Mouse (Mus musculus) heart, embryonic 14.5 days (tissue): ENCODE data around the gene Inpp5d. TPM values are rescaled to one million over a fixed set of nuclear protein-coding genes. Genes with fewer than 3 reads are reported as not detected.
"Not testable (repeated sequence)": the region's sequence is repeated elsewhere in the genome, so short reads cannot be mapped to it uniquely, and the experiment has no call there.

Experiments used
- ATAC-seq: fragments of 200-750 bp; cut with Nextera tagmentation; 2 replicates; pipeline ENCODE4 v1.8.0; 2017; ENCODE audit warnings: low read depth, moderate TSS enrichment; ENCODE audit not compliant: insufficient number of reproducible peaks, insufficient read depth, low FRiP score
- H3K27ac ChIP-seq, 2 experiments: fragments of 200-500 bp in 1 of 2; fragments of 300-500 bp in 1 of 2; sonication (generic) in 1 of 2; replicated peaks in 1 of 2; 2 replicates each; pipeline ENCODE4 v1.5.1; 2012 to 2014; ENCODE audit warnings: low read depth in 2 of 2, low read length in 2 of 2, control low read depth in 1 of 2, mild to moderate bottlenecking in 1 of 2, mixed read lengths in 1 of 2; ENCODE audit not compliant: control insufficient read depth in 1 of 2, insufficient read depth in 1 of 2
- H3K27me3 ChIP-seq: fragments of 300-500 bp; sonication (generic); 2 replicates; pipeline ENCODE4 v1.6.1; 2014; ENCODE audit warnings: mild to moderate bottlenecking, low read length, control low read depth; ENCODE audit not compliant: control insufficient read depth, insufficient read depth
- H3K36me3 ChIP-seq: fragments of 300-500 bp; sonication (generic); 2 replicates; pipeline ENCODE4 v1.6.1; 2014; ENCODE audit warnings: mild to moderate bottlenecking, control low read depth, low read length, mixed read lengths; ENCODE audit not compliant: control insufficient read depth, insufficient read depth
- H3K4me1 ChIP-seq, 2 experiments: fragments of 200-500 bp in 1 of 2; fragments of 300-500 bp in 1 of 2; sonication (generic) in 1 of 2; 2 replicates each; pipeline ENCODE4 v1.6.1; 2012 to 2014; ENCODE audit warnings: low read length in 2 of 2, control low read depth in 1 of 2, mixed read lengths in 1 of 2; ENCODE audit not compliant: control insufficient read depth in 2 of 2, insufficient read depth in 2 of 2
- H3K4me2 ChIP-seq: fragments of 300-500 bp; sonication (generic); 2 replicates; pipeline ENCODE4 v1.6.1; 2014; ENCODE audit warnings: mild to moderate bottlenecking, low read length
- H3K4me3 ChIP-seq, 2 experiments: fragments of 200-500 bp in 1 of 2; fragments of 300-500 bp in 1 of 2; sonication (generic) in 1 of 2; 2 replicates each; pipeline ENCODE4 v1.5.1; 2012 to 2014; ENCODE audit warnings: low read length in 2 of 2, mild to moderate bottlenecking in 2 of 2, control low read depth in 1 of 2, low read depth in 1 of 2, moderate library complexity in 1 of 2; ENCODE audit not compliant: control insufficient read depth in 1 of 2, insufficient read depth in 1 of 2
- H3K9ac ChIP-seq: fragments of 300-500 bp; sonication (generic); 2 replicates; pipeline ENCODE4 v1.6.1; 2014; ENCODE audit warnings: mild to moderate bottlenecking, low read length
- H3K9me3 ChIP-seq: fragments of 300-500 bp; sonication (generic); 2 replicates; pipeline ENCODE4 v1.6.1; 2016; ENCODE audit warnings: low read length, control low read depth; ENCODE audit not compliant: control insufficient read depth
- WGBS: fragments of 180-500 bp; shearing (Covaris S2); extraction: QIAGEN DNeasy Blood & Tissue Kit; methylation state at CpG from one replicate; pipeline ENCODE4 v1.1.7; 2014; 5-methylcytosine and 5-hydroxymethylcytosine counted together
- polyA plus RNA-seq: library from polyadenylated mRNA; unstranded; fragments of >200 nt; fragmentation: Nextera tagmentation; extraction: Ambion mirVana; gene quantifications from 2 replicates; pipeline ENCODE4 v1.2.1, GENCODE M21; 2014

Inpp5d gene
- polyA plus RNA-seq, 1 experiment from 2014 or later: 7.9 TPM

GRCm38 (mm10) chr1:87667006-87667405 lies 46.9 kb downstream of the Inpp5d start:
- Histone ChIP-seq H3K4me1 (no peaks in the 10 kb centered on the region), H3K4me2 (no peak overlapping the region), H3K27me3 (no peaks in the 10 kb centered on the region), H3K4me3 (no peak overlapping the region), H3K9ac (no peak overlapping the region), H3K27ac (no peak overlapping the region), H3K9me3 (peaks cover 9% of the 10 kb centered on the region; the same call in 1 of the 2 replicates), H3K36me3 (no peaks in the 10 kb centered on the region)
- ATAC-seq: no peak
- WGBS: 52% methylated on average over 1 of the region's 1 CpGs

- no peak overlapping the region for H3K27ac ChIP-seq
- no peaks in the 10 kb centered on the region for H3K36me3 ChIP-seq
- 88% methylated on average over 7 of the region's 7 CpGs for WGBS
- no peaks in the 10 kb centered on the region for H3K4me1 ChIP-seq
- H3K9ac ChIP-seq: no peak overlapping the region
- H3K9me3 ChIP-seq: peaks cover 6% of the 10 kb centered on the region; the same call in 1 of the 2 replicates
- ATAC-seq: no peak
- no peak overlapping the region for H3K4me2 ChIP-seq
- H3K27me3 ChIP-seq: no peaks in the 10 kb centered on the region
- H3K4me3 ChIP-seq: no peak overlapping the region
Measured at GRCm38 (mm10) chr1:87668300-87668699, 48.2 kb downstream of the Inpp5d start.

- no peak for ATAC-seq
- Histone ChIP-seq H3K27ac (no peak overlapping the region), H3K9me3 (no peaks in the 10 kb centered on the region), H3K4me2 (no peak overlapping the region), H3K36me3 (no peaks in the 10 kb centered on the region), H3K4me3 (no peak overlapping the region), H3K9ac (no peak overlapping the region), H3K4me1 (no peaks in the 10 kb centered on the region), H3K27me3 (no peaks in the 10 kb centered on the region)
- WGBS: 65% methylated on average over 4 of the region's 4 CpGs
Measured at GRCm38 (mm10) chr1:87671483-87671882, 51.4 kb downstream of the Inpp5d start.

GRCm38 (mm10) chr1:87673822-87674604 lies 53.9 kb downstream of the Inpp5d start:
- H3K9me3 ChIP-seq: no peaks in the 10 kb centered on the region
- H3K4me3 ChIP-seq: no peak overlapping the region
- no peak overlapping the region for H3K4me2 ChIP-seq
- H3K27me3 ChIP-seq: no peaks in the 10 kb centered on the region
- H3K4me1 ChIP-seq: no peaks in the 10 kb centered on the region
- H3K27ac ChIP-seq: no peak overlapping the region
- no peak for ATAC-seq
- 73% methylated on average over 9 of the region's 9 CpGs for WGBS
- H3K36me3 ChIP-seq: no peaks in the 10 kb centered on the region
- no peak overlapping the region for H3K9ac ChIP-seq

- H3K9ac ChIP-seq: no peak overlapping the region
- H3K9me3 ChIP-seq: no peaks in the 10 kb centered on the region
- no peak for ATAC-seq
- WGBS: 77% methylated on average over 6 of the region's 6 CpGs
- H3K4me2 ChIP-seq: no peak overlapping the region
- no peaks in the 10 kb centered on the region for H3K4me1 ChIP-seq
- no peak overlapping the region for H3K27ac ChIP-seq
- H3K27me3 ChIP-seq: no peaks in the 10 kb centered on the region
- no peak overlapping the region for H3K4me3 ChIP-seq
- H3K36me3 ChIP-seq: no peaks in the 10 kb centered on the region
Measured at GRCm38 (mm10) chr1:87676006-87676405, 55.9 kb downstream of the Inpp5d start.

GRCm38 (mm10) chr1:87679089-87679488 lies 59.0 kb downstream of the Inpp5d start:
- no peak overlapping the region for H3K4me2 ChIP-seq
- ATAC-seq: no peak
- H3K27ac ChIP-seq: no peak overlapping the region
- no peaks in the 10 kb centered on the region for H3K4me1 ChIP-seq
- H3K27me3 ChIP-seq: no peaks in the 10 kb centered on the region
- WGBS: 70% methylated on average over 5 of the region's 5 CpGs
- H3K4me3 ChIP-seq: no peak overlapping the region
- H3K9me3 ChIP-seq: no peaks in the 10 kb centered on the region
- H3K36me3 ChIP-seq: 0 out of 2 replicates have a peak, but pooled peaks cover 5% of the 10 kb centered on the region
- no peak overlapping the region for H3K9ac ChIP-seq

- WGBS: 88% methylated on average over 4 of the region's 4 CpGs
- peak; percentile 26; the same call in 1 of the 2 replicates for ATAC-seq
Measured at GRCm38 (mm10) chr1:87680950-87681349, 60.8 kb downstream of the Inpp5d start.

GRCm38 (mm10) chr1:87682473-87682872 lies 62.4 kb downstream of the Inpp5d start:
- H3K9ac ChIP-seq, H3K27me3 ChIP-seq, H3K4me2 ChIP-seq, H3K4me3 ChIP-seq, H3K27ac ChIP-seq, H3K9me3 ChIP-seq, H3K4me1 ChIP-seq, ATAC-seq, H3K36me3 ChIP-seq: not testable (repeated sequence)
- WGBS: 77% methylated on average over 7 of the region's 7 CpGs

More at GRCm38 (mm10) chr1:87680950-87681349, 60.8 kb downstream of the Inpp5d start:
- Histone ChIP-seq H3K4me1 (no peaks in the 10 kb centered on the region), H3K36me3 (0 out of 2 replicates have a peak, but pooled peaks cover 5% of the 10 kb centered on the region), H3K9me3 (no peaks in the 10 kb centered on the region), H3K27me3 (no peaks in the 10 kb centered on the region), H3K27ac (no peak overlapping the region), H3K9ac (no peak overlapping the region), H3K4me3 (no peak overlapping the region), H3K4me2 (no peak overlapping the region)
